ENCODE assay signal across 21 mouse cellular contexts in genomic region chr12:41257905-41258304, GRCm38 (mm10).
DNase-seq lines count a peak whose midpoint lies in the region; ATAC-seq lines count a peak whose summit lies in the region.
"Had no signal": no experiment of that assay in that cellular context is flagged by ENCODE, and none has a peak within 500 bp of the region (broad histone marks: within the 10 kb centered on the region; RNA-seq: fewer than 3 reads in every experiment).

No protein-coding gene starts in this region.

- no peak overlapping the region for H3K27ac ChIP-seq in embryonic facial prominence, embryonic 14.5 days (replicated peaks; ENCODE audit: low read depth, low read length)
- no peak overlapping the region for H3K27ac ChIP-seq in limb, embryonic 11.5 days (replicated peaks; ENCODE audit: low read depth, low read length)
- H3K27ac ChIP-seq in midbrain, embryonic 15.5 days, result no peak overlapping the region
- H3K27ac ChIP-seq: forebrain, embryonic 15.5 days; heart, embryonic 13.5 days; hindbrain, embryonic 12.5 days had no signal

- no peaks in the 10 kb centered on the region for H3K4me1 ChIP-seq in embryonic facial prominence, embryonic 14.5 days (ENCODE audit: control insufficient read depth, insufficient read depth, low read length)
- H3K4me1 ChIP-seq in limb, embryonic 11.5 days (ENCODE audit: control insufficient read depth, insufficient read depth, low read length), result no peaks in the 10 kb centered on the region
- H3K4me1 ChIP-seq in midbrain, embryonic 15.5 days, result no peaks in the 10 kb centered on the region
- H3K4me1 ChIP-seq: forebrain, embryonic 15.5 days; heart, embryonic 13.5 days; hindbrain, embryonic 12.5 days had no signal

- peak; percentile 9; the same call in 1 of the 2 replicates for ATAC-seq in embryonic facial prominence, embryonic 14.5 days (ENCODE audit: low read depth)
- ATAC-seq in limb, embryonic 11.5 days (ENCODE audit: insufficient number of reproducible peaks, low FRiP score, low TSS enrichment, low read depth), result peak; percentile 51; the same call in 1 of the 2 replicates
- no peak for ATAC-seq in granulocyte monocyte progenitor cell, adult 5-6 weeks (replicated peaks; ENCODE audit: poor library complexity, severe bottlenecking)
- ATAC-seq in midbrain, embryonic 15.5 days (replicated peaks), result no peak
- ATAC-seq: CD4-positive, CD25-positive, alpha-beta regulatory T cell, adult 4 months; forebrain, embryonic 15.5 days; hindbrain, embryonic 16.5 days had no signal

- 33% methylated on average over 2 of the region's 2 CpGs for WGBS in embryonic facial prominence, embryonic 14.5 days
- 22% methylated on average over 2 of the region's 2 CpGs for WGBS in limb, embryonic 11.5 days
- WGBS in midbrain, embryonic 15.5 days, result 41% methylated on average over 2 of the region's 2 CpGs

- no peaks in the 10 kb centered on the region for H3K36me3 ChIP-seq in embryonic facial prominence, embryonic 14.5 days (ENCODE audit: control insufficient read depth, insufficient read depth, low read length)
- no peaks in the 10 kb centered on the region for H3K36me3 ChIP-seq in limb, embryonic 11.5 days (ENCODE audit: control insufficient read depth, insufficient read depth, low read length)
- no peaks in the 10 kb centered on the region for H3K36me3 ChIP-seq in midbrain, embryonic 15.5 days (replicated peaks)
- H3K36me3 ChIP-seq: forebrain, embryonic 15.5 days; G1E; heart, embryonic 13.5 days; hindbrain, embryonic 12.5 days had no signal

- no peak overlapping the region for H3K4me3 ChIP-seq in embryonic facial prominence, embryonic 14.5 days (ENCODE audit: low read depth, low read length)
- no peak overlapping the region for H3K4me3 ChIP-seq in limb, embryonic 11.5 days (ENCODE audit: low read depth, low read length)
- no peak overlapping the region for H3K4me3 ChIP-seq in midbrain, embryonic 15.5 days
- H3K4me3 ChIP-seq: forebrain, embryonic 15.5 days; heart, embryonic 13.5 days; hindbrain, embryonic 12.5 days had no signal

- peak; percentile 11 for DNase-seq in embryo, embryonic 10 days (ENCODE audit: low spot score)
- no peak for DNase-seq in embryo, embryonic 9.5 days (ENCODE audit: extremely low spot score)
- peak; percentile 35 for DNase-seq in embryonic facial prominence, embryonic 14.5 days (ENCODE audit: low spot score)
- DNase-seq in limb, embryonic 11.5 days (ENCODE audit: low spot score), result peak; percentile 25
- DNase-seq in frontal cortex, postnatal 10 days (ENCODE audit: low spot score in 2 of 2), result no peak
- DNase-seq: adrenal gland, adult 8-10 months; adrenal gland, postnatal 36 days; B cell, adult 2 months; cerebellum, adult 2 months; cerebellum, postnatal 10 days; gastrocnemius, postnatal 14 days; heart, postnatal 36 days; kidney, adult 18-20 months had no signal

- no peak overlapping the region for H3K9ac ChIP-seq in embryonic facial prominence, embryonic 14.5 days (ENCODE audit: low read depth, low read length)
- no peak overlapping the region for H3K9ac ChIP-seq in limb, embryonic 11.5 days (ENCODE audit: low read length)
- H3K9ac ChIP-seq in midbrain, embryonic 15.5 days, result no peak overlapping the region
- H3K9ac ChIP-seq: forebrain, embryonic 15.5 days; heart, embryonic 13.5 days; hindbrain, embryonic 12.5 days had no signal

- no peak overlapping the region for H3K4me2 ChIP-seq in embryonic facial prominence, embryonic 14.5 days (ENCODE audit: low read depth, low read length)
- no peak overlapping the region for H3K4me2 ChIP-seq in limb, embryonic 11.5 days (ENCODE audit: low read depth, severe bottlenecking)
- H3K4me2 ChIP-seq in midbrain, embryonic 15.5 days, result no peak overlapping the region
- H3K4me2 ChIP-seq: forebrain, embryonic 15.5 days; heart, embryonic 13.5 days; hindbrain, embryonic 12.5 days had no signal

- H3K27me3 ChIP-seq in embryonic facial prominence, embryonic 14.5 days (replicated peaks; ENCODE audit: control insufficient read depth, insufficient read depth, low read length), result no peaks in the 10 kb centered on the region
- H3K27me3 ChIP-seq in limb, embryonic 11.5 days (ENCODE audit: control insufficient read depth, insufficient read depth, low read length), result no peaks in the 10 kb centered on the region
- no peaks in the 10 kb centered on the region for H3K27me3 ChIP-seq in midbrain, embryonic 15.5 days (replicated peaks)
- H3K27me3 ChIP-seq: forebrain, embryonic 15.5 days; heart, embryonic 13.5 days; hindbrain, embryonic 12.5 days had no signal

- H3K9me3 ChIP-seq in embryonic facial prominence, embryonic 14.5 days (ENCODE audit: control insufficient read depth, low read length), result no peaks in the 10 kb centered on the region
- H3K9me3 ChIP-seq in limb, embryonic 11.5 days (ENCODE audit: control insufficient read depth, low read length), result no peaks in the 10 kb centered on the region
- H3K9me3 ChIP-seq in midbrain, embryonic 15.5 days, result no peaks in the 10 kb centered on the region
- H3K9me3 ChIP-seq: forebrain, embryonic 15.5 days; heart, embryonic 13.5 days; hindbrain, embryonic 12.5 days had no signal

Comparison
In these comparisons a context has a peak if more than half of its experiments do, and no peak if none do; other contexts are left out.
1. DNase-seq: peak in embryo, embryonic 10 days (single experiment), embryonic facial prominence, embryonic 14.5 days (single experiment) and limb, embryonic 11.5 days (single experiment); none in embryo, embryonic 9.5 days (single experiment) and frontal cortex, postnatal 10 days (0 of 2).
2. ATAC-seq: peak in embryonic facial prominence, embryonic 14.5 days (single experiment) and limb, embryonic 11.5 days (single experiment); none in granulocyte monocyte progenitor cell, adult 5-6 weeks (single experiment) and midbrain, embryonic 15.5 days (single experiment).